Mouse (Mus musculus) c-Kit-positive CD71-negative TER-119-negative erythroid progenitor cells, embryonic 14.5 days (primary cell): ENCODE data around the gene Tle3.

Experiments used
- DNase-seq: peaks from one replicate; pipeline ENCODE4 v3.0.0-alpha.2; 2013; ENCODE audit warnings: low read depth

Gene Tle3

GRCm38 (mm10) chr9:61397130-61397529, 25.0 kb downstream of the Tle3 start:
- no peak for DNase-seq

- no peak for DNase-seq
Measured at GRCm38 (mm10) chr9:61398160-61398559, 26.0 kb downstream of the Tle3 start.

DNA sequence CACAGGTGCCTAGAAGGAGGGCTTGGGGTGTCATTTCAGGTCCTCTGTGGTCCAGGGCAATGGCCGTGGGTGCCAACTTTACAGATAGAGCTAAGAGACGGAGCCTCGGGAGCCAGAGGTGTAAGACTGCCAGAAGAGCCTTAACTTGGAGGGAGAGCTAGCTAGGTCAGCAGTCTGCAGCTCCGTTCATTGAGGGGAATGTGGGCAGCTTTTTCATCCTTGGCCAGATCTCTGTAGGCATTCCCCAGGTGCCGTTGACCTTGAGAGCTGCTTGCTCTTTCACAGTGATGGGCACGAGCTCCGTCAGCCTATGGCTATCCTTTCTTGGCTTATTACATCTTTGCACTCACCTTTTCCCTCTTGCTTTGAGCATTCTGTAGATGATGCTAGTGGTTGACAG, 28.0 kb downstream of the Tle3 start:
- no peak for DNase-seq

- DNase-seq = no peak
Measured at GRCm38 (mm10) chr9:61401664-61402063, 29.5 kb downstream of the Tle3 start.

DNA sequence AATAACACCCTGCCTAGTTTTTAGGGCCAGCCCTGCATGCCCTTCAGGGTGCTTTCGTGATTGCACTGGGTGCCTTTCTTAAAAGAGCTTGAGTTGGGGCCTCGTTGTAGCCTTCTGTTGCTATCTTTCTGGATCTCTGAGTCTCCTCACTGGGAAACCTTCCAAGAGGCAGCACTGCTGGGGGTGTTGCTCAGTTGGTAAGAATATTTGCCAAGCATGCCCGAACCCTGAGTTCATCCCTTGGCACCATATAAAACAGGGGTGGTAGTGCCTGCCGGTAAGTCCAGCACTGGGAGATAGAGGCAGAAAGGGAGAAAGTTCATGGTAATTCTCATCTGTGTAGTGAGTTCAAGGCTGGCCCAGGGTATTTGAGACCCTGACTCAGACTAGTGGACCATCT, 30.1 kb downstream of the Tle3 start:
- DNase-seq = no peak

DNA sequence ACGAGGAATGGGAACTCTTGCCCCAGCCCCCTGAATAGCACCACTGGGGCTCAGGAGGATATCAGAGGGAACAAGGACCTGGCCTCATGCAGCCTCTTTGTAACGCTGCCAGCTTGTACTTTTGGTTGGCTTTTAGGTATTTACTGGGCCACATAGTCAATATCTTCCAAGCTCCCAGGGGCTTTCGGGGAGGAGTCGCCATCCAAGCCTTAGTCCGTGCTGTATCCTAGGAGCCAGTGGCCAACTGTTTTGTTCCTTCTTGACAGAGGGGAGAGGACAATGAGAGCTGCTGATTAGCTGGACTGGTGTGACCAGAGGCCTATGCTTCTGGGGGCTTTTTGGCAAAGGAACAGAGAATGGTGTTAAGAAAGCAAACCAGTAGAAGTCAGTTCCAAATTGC, 30.6 kb downstream of the Tle3 start:
- no peak for DNase-seq

DNA sequence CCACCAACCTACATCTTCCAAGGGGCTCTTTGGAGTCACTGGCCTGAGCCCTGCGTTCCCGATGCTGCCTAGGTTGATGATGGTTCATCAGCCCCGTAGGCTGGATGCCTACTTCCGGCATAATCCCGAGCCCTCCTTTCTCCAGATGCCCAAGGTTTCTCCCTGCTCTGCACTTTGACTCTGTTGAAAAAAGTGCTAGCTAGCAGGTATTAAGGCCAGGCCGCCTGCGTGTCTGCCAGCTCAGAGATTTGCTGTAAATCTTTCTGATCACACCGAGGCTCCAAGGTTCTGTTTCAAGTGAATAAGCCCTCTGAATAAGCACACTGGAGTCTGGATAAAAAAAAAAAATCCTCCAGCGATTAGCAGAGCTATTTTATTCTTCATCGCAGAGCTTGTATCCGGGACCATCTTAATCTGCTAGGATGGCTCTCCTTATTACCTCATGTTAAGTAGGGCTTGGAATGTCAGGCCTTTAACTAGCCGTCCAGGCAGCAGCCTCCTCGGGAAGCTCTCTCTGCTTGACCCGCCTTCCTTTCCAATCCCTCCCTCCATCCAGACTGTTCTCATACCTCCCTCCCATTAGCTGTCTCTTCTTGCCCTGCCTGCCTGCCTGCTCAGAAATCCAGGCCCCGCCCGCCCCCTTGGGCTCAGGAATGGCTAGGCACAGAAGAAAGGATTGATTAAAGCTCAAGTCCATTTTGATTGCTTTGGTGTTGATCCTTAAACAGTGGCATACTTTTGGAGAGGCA, 31.9 kb downstream of the Tle3 start:
- DNase-seq = no peak

DNA sequence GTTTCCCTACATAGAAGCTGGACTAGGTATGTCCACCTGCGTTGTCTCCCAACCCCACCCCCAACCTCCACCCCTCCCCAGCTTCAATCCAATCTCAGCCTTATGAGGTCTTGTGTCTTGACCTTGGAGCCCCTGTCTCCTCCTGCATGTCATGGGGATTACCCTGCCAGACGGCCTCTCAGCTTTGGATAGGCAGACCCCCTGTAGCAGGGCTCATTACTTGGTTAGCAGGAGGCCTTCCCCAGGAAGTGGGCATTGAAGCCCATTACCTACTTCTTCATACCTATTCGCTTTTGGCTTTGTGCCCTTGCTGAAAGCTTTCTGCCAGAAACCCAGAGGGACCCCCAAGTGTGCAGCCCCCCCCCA, 32.4 kb downstream of the Tle3 start:
- no peak for DNase-seq

DNA sequence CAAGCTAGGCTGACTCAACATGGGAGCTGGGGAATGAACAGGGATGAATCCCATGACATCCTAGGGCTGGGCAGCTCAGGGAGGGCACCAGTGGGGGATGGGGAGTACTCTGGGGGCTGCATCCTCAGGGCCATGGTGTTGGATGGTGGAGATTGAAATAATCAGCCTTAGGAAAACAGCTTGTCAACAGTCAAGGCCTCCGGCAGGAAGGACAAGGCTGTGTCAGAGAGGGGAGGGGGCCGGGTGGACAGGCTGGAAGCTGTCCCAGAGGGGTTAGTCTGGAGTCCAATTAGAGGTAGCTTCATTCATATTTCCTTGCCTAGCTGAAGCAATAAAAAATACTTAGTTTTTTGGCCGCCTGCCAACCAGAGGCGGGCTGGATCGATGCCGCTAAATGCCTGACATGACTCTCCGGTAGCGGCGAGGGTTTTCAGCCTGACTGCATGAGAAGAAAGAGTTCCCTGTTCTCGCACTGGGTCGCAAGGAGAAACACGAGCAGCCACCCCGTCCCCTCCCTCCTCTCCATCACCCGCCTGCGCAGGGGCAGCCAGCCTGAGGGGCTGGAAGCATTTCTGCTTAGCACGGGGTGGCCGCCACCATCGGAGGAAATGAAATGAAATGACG, 32.9 kb downstream of the Tle3 start:
- no peak for DNase-seq

GRCm38 (mm10) chr9:61406343-61406742, 34.2 kb downstream of the Tle3 start:
- DNase-seq = no peak

GRCm38 (mm10) chr9:61409046-61409445, 36.9 kb downstream of the Tle3 start:
- DNase-seq = no peak

DNA sequence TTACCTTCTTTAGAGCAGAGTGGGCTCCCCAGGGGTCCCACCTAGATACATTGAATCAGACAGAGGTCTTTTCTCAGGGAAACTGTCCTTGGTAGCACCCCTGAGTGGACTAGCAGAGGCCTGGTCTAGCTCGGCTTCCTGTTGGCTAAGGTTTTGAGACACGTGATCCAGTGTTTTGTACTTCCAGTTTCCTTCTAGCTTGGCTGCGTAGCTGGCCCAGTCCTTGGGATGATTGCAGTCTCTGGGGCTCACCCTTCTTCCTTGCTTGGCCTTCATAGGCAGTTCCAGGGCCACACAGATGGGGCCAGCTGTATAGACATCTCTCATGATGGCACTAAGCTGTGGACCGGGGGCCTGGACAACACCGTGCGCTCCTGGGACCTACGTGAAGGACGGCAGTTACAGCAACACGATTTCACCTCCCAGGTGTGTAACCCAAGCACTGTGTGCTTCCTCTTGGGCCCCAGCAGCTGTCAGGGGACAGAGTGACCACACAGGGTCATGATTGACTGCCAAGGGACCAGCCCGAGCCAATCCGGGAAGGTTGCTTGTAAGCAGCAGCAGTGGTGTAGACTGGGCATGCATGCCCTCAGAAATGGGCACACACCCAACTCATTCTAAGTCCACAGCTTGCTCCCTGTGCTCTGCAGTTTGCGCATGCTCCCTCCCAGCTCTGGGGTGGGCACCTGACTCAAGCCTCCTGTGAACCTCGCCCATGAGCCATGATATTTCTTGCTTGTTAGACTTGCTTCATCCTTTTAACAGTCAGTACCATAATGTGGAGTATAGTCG, 41.7 kb downstream of the Tle3 start:
- no peak for DNase-seq

DNA sequence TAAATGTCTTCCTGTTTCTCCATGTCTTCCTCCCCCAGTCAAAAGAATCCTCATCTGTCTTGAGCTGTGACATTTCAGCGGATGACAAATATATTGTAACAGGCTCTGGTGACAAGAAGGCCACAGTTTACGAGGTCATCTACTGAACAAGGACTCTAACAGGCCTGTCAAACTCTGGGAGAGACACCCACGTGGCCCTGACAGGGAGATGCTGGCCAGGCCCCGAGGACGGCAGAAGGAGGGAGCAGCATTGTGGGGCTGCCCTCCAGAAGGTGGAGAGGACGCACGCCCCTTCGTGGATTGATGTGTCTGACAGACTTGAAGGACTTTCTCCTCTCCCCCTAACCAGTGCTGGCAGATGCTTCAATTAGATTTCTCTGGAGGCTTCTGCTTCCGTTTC, 44.4 kb downstream of the Tle3 start:
- no peak for DNase-seq

GRCm38 (mm10) chr9:61421626-61422025, 49.5 kb downstream of the Tle3 start:
- DNase-seq = no peak

GRCm38 (mm10) chr9:61424245-61424644, 52.1 kb downstream of the Tle3 start:
- no peak for DNase-seq

- DNase-seq = no peak
Measured at GRCm38 (mm10) chr9:61426493-61426892, 54.3 kb downstream of the Tle3 start.

DNA sequence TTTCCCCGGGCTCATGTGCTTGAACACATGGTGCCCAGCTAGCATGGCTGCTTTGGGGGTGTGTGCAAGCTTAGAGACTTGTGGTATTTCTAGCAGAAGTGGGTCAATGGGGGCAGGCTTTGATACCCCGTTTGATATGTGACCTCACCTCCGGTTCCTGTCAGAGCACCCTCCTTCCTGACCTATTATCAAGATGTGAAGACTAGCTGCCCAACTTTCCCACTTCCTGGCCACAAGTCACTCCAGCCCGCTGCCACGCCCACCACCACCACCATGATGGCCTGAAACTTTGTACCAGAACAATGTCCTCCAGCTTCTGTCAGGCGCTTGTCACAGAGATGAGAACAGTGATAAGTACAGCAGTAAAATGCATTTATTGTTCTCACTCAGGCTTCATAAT, 54.9 kb downstream of the Tle3 start:
- DNase-seq = no peak

DNA sequence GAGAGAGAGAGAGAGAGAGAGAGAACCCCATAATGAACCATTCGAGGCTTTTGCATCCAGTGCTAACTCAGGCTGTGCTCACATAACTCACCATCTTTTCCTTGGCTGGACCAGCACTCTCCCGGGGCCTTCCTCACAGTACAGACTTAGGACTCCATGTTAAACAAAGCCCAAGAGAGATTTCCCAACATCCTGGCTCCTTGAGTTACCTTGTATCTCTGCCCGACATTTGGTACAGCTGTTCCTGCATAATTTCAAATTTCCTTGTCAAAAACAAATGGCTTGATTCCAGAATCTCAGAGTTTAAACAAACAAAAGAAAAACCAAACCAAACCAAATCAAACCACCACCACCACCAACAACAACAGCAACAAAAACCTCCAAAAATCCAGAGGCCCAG, 55.7 kb downstream of the Tle3 start:
- no peak for DNase-seq

DNA sequence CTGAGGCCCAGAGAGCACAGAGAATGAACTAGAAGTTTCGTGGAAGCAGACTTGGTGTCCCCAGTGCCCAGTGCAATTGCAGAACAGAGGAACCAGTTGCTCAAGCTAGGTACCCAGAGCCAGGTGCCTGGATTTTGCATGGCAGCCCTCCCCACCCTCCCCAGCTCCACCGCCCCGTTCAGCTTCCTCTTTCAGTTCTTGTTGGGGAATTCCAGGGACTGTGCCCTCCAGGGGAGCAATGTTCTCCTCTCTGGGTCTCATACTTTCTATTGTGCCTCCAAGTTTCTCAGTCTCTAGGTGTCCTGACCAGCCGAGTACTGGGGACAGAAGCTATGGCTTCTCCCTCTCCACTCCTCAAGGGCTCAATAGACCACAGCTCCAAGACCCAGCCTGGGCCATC, 59.7 kb downstream of the Tle3 start:
- no peak for DNase-seq

DNA sequence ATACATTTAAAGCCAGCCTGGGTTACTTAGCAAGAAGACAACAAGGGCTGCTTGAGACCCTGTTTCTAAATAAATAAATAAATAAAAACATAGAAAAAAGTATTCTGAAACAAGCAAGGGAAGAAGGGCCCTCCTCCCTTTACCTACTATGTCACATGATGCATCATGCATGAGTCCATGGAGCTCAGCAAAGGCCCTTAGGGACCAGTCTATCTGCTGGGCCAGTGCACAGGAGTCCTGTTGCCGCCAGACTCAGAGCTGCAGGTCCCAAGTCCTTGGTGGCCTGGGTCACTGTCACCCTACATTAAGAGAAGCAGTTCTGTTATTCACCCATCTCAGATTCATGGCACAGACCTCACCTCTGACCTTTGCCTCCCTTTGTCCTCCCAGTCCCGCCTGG, 61.0 kb downstream of the Tle3 start:
- no peak for DNase-seq

- DNase-seq = no peak
Measured at GRCm38 (mm10) chr9:61434062-61434461, 61.9 kb downstream of the Tle3 start.

DNA sequence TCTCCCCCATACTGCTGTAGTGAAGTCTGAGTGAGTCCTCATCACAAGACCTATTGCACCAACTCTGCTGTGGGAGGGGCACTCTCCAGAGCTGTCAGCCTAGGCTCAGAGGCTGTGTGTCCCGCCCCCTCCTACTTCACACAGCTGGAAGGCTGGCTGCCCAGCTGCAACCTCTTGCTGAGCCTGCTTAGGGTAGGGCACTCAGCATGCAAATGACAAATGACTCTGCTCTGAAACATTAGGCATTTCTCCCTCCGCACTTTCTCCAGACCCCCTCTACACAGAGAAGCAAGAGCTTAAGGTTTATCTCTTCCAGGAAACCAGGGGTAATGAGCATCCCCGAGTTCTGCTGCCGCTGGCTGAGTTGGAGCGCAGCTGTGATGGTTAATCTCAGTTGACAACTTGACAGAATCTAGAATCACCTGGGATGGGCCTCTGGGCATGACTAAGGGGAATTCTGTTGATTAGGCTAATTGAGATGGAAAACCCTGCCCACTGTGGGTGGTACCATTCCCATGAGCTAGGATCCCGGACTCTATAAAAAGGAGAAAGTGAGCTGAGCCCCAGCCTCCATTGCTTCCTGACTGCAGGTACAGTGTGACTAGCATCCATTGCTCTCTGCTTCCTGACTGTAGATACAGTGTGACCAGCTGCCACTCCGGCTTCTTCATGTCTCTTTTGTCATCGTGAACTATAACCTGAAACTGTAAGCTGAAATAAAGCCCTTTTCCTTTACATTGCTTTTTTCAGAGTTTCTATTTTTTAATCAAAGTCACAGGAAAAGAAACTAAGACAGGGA, 63.2 kb downstream of the Tle3 start:
- peak; percentile 20 for DNase-seq
